Mouse (Mus musculus) lung, adult 2 months (tissue): ENCODE measurements around the gene Anp32e.

Experiments used
- CTCF ChIP-seq: fragments of 200-500 bp; IDR thresholded peaks from 2 replicates; pipeline ENCODE4 v1.5.1; 2011; ENCODE audit warnings: mild to moderate bottlenecking, low read length, control low read depth; ENCODE audit not compliant: insufficient read depth
- POLR2A ChIP-seq: fragments of 200-500 bp; IDR thresholded peaks from 2 replicates; pipeline ENCODE4 v1.6.1; 2011; ENCODE audit warnings: low read depth, mild to moderate bottlenecking, control low read depth, low read length, borderline replicate concordance; ENCODE audit errors: extremely low read depth

DNA sequence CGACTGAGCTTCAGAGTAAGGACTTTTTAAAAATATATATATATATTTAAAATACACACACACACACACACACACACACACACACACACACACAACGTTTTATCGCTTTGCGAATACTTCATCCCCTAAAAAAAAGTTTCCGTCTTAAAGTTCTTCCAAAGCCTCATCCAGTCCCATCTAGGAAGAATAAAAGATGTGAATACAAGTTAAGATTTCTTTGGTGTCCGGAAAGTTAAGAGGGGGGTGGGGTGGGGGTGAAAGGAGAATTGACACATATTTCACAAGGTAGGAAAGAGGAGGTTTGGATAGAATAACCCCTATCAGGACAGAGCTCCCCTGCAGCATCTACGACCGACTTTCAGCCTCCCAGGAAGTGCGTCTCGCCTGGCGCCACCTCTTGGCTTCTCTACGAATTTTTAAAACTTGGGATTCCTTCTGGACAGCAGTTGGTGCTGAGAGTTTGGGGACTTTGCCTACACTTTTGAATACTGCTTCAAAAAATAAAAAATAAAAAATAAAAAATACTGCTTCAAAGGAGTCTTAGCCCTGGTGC is 23.0 kb upstream of the Anp32e start:
- TF ChIP-seq CTCF (peak; percentile 73), POLR2A (no peak)
